Mouse (Mus musculus): Measurements from ENCODE around the gene Nans.

Nans gene

GRCm38 (mm10) chr4:46532926-46533325, 43.9 kb downstream of the Nans start:
- DNase-seq (ENCODE audit: low read depth, low spot score): no peak

DNA sequence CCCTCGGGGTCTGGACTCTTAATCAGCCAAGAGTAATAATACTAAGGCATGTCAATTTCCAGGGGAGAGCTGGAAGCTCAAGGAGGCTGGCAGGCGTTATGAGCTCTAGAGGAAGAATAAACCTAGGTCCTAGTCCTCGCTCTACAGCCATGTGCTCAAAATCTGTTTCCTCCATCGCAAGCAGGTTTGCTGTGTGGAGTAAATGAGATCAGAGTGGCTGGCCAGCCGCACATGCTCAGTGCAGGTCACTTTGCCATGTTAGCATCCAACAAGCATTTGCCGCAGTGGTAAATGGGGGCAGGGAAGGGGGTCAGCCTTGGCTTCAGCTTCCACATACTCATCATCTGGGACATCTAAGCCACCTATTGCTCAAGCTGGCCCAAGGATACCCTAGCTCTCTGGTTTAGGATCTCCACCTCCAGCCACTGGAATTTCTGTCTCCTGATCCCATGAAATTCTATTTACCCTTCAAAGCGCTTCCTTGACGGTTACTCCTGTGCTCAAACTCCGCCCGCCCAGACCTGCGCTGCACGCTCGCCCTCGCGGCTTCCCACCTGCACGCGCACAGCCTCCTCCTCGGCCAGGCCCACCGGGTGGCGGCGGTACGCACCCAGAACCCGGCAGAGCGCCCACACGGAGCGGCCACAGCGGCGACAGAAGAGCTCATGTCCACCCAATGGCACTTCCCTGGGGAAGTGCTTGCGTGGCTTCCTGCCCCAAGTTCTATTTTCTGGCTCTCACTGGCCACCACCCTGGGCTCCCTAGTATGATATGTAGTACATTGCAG, 45.1 kb downstream of the Nans start:
- peak; percentile 62 for DNase-seq (ENCODE audit: low read depth, low spot score)

GRCm38 (mm10) chr4:46535094-46535830, 46.2 kb downstream of the Nans start:
- peak; percentile 76 for DNase-seq (ENCODE audit: low read depth, low spot score)

DNA sequence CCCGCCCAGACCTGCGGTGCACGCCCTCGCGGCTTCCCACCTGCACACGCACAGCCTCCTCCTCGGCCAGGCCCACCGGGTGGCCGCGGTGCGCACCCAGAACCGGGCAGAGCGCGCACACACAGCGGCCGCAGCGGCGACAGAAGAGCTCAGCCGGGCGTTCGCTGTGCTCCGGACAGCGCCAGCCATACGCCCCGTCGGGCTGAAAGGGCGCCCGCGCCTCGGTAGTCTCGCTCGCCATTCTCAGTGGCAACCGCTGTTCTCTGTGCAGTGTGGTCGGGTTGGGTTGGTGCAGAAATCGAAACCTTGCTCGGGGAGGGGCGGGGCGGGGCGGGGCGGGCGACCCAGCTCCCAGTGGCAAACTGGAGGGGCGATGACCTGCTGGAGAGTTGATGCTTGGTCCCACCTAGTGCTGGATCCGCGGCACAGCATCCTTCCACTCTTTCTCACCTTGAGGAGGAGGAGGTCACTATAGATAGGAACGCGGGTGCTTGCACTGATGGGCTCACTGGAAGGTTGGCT, 46.9 kb downstream of the Nans start, which contains the start of gene Trim14:
Gene Trim14, minus strand, starts transcription at position 302 of the 522 bp plus-strand sequence.
- DNase-seq (ENCODE audit: low read depth, low spot score): peak; percentile 90

GRCm38 (mm10) chr4:46539167-46539566, 50.1 kb downstream of the Nans start:
- DNase-seq (ENCODE audit: low read depth, low spot score): no peak

DNA sequence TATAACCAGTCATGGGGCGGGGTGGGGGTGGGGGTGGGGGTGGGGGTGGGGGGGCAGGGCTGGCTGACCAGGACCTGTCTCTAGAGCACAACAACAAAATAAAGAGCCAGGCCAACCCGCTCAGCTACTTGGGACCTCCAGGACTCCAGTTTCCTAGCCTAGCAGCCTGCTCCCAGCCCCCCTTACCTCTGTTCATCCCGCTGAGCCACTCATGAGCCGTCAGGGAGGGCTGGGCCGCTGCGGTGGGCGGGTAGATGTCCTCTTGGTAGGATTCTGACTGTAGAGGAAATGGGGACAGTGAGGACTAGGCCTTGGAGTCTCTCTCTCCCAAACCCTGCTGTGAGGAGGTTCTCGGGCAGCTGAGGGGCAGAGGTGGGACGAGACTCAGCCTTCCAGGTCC, 52.7 kb downstream of the Nans start:
- DNase-seq (ENCODE audit: low read depth, low spot score): no peak

- no peak for DNase-seq (ENCODE audit: low read depth, low spot score)
Measured at GRCm38 (mm10) chr4:46543366-46544050, 54.5 kb downstream of the Nans start.

GRCm38 (mm10) chr4:46544313-46544712, 55.3 kb downstream of the Nans start:
- peak; percentile 85 for DNase-seq (ENCODE audit: low read depth, low spot score)

DNA sequence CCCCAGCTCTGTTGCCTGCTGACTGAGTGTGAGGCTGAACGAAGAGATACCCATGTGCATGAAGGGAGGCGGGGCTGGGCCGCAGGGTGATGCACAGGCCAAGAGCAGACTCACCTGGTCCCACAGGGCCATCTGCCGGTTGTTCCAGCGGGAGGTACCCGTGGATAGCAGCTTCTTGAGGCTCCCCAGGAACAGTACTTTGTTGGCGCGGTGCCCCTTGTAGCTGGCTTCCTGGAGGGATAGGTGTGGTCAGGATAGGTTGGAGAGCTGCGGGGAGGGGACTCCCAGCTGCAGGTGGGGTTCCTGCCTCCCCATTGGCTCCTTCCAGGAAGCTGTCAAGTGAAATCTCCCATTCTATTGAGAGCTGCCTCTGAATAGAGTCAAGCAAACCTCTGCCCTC, 56.5 kb downstream of the Nans start:
- DNase-seq (ENCODE audit: low read depth, low spot score): no peak

DNA sequence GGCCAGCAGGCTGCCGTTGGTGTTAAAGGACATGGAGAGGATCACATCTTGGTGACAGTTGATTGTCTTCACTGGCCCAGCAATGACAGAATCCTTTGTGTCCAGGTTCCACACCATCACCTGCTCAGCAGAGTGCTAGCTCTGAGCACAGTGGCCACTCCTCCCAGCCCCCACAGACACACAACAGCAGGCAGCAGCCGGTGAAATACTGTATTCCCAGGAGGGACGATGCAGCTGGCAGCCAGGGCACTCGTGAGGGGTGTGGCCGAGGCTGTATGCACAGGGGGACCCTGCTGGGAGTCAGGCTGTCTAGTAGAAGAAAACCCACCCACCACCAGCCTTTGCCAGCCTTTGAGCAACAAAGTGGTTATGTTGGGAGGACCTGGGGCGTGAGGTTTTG, 57.7 kb downstream of the Nans start:
- DNase-seq (ENCODE audit: low read depth, low spot score): no peak

DNA sequence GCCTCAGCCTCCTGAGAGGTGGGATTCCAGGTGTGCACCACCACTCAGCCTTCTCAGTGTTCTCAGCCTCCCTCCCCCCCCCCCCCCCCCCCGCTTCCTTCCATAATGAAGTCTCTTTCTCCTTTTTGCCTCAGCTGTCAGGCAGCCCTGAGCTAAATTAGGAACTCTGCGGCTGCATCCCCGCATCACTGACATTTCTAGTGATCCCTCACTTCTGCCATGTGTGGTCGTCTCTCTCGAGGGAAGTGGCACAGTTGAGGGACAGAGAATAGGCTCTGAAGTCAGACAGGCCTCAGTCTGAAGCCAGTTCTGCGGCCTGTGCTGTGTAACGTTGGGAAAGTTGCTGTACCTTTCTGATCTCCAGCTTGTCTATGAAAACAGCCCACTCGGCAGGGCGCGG, 60.9 kb downstream of the Nans start:
- DNase-seq (ENCODE audit: low read depth, low spot score): no peak

- peak; percentile 58 for DNase-seq (ENCODE audit: low read depth, low spot score)
Measured at GRCm38 (mm10) chr4:46550406-46550805, 61.4 kb downstream of the Nans start.
